Mouse (Mus musculus) urinary bladder, postnatal 4 days (tissue): ENCODE results near the gene Sik1.
A peak's percentile ranks its signal among the peaks of the same experiment; 100 is the strongest.

Experiments
- DNase-seq, 2 experiments: peaks; one replicate each; pipeline ENCODE4 v3.0.0; 2021 to 2022; ENCODE audit warnings: low spot score in 2 of 2

Gene Sik1

DNA sequence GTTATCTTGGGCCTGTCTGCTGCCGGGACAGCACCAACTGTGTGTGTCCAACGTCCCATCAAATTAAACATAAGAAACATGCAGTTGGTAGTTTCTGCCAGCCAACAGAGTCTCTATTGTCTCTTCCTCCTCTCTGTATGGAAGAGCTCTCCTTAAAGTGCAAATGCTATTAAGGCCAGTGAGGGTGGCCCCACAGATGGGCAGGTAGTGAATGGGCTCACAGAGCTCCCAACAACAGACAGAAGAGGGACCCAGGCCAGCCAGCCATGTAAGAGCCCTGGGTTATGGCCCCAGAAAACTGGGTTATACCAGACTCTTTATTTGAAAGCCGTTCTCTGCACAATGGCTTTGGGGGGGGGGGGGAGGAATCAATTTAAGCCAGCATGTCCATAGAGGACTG lies 21.2 kb upstream of the Sik1 start:
- DNase-seq: peak in 1 of 2 experiments; percentile 43

DNA sequence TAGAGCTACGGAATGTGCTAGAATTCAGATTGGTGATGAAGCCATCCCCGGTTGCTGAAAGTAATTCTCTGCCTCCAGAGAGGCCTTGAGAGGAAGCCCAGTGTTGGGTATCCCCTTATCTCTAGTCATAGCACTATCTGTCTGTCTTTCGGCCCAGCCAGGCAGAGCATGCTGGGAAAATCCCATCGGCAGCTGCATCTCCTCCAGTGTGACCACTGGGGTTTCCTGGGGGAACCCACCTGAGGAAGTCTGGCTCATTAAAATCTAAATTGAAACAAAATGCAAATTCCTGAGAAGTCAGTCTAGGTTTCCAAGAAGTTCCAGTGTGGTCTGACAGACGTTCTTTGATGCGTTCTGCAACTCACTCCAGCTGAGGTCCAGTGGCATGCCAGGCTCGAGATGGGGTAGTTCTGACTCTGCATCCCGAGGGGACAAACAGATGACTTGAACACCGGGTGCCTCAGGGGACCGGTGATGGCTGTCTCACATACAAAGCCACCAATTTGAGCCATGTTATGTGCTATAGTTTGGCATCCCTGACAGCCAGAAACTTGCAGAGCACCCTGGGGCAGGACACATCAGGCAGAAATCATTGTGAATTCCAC lies 19.8 kb upstream of the Sik1 start:
- peak; percentile 16 to 55 for DNase-seq

- DNase-seq: peak; percentile 13 to 58
Measured at GRCm38 (mm10) chr17:31874691-31875090, 19.1 kb upstream of the Sik1 start.

- DNase-seq: peak; percentile 21 to 61
Measured at GRCm38 (mm10) chr17:31873973-31874372, 18.4 kb upstream of the Sik1 start.

GRCm38 (mm10) chr17:31873185-31873870 lies 17.7 kb upstream of the Sik1 start:
- DNase-seq: peak; percentile 15 to 45

- peak; percentile 13 to 35 for DNase-seq
Measured at GRCm38 (mm10) chr17:31872826-31873165, 17.2 kb upstream of the Sik1 start.

- DNase-seq: peak; percentile 15 to 58
Measured at GRCm38 (mm10) chr17:31871968-31872825, 16.6 kb upstream of the Sik1 start.

- peak; percentile 17 to 58 for DNase-seq
Measured at GRCm38 (mm10) chr17:31870931-31871421, 15.4 kb upstream of the Sik1 start.

- peak; percentile 13 to 54 for DNase-seq
Measured at GRCm38 (mm10) chr17:31870446-31870845, 14.8 kb upstream of the Sik1 start.

DNA sequence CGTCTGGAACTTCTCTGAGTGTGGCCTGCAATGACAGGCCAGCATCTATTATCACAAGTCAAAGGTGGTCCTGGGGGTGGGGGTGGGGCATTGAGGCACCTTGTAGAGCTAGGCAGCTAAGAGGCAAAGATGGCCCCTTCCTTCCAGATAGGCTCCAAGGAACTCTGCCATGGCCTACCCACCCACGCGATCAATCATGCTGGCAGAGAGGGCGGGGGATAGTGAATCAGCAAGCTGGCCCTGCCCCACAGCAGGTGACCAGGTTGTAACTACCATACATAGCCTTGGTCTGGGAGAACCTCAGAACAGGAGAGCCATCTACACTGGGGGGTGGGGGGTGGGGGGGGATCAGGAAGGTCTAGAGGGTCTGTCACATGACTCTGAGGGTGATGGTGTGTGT lies 12.5 kb upstream of the Sik1 start:
- DNase-seq: no peak

DNA sequence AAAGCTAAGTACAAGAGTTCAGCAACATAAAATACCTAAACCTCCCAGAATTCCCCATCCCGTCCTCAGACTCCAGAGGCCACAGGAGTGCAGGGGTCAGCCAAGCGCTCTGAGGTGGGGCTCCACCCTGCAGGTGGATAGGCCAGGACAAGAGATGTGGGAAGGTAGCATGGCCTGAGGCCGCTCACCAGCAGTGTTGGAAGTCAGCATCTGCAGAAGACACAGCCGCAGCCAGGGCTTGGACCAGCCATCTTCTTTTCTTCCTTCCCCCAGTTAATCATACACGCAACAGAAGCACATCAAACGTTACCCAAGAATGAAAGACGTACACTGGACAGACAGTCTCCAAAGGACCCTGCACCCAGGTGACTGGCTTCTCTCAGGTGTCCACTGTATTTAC lies 11.5 kb upstream of the Sik1 start:
- DNase-seq: peak; percentile 15 to 53

GRCm38 (mm10) chr17:31865636-31866035 lies 10.0 kb upstream of the Sik1 start:
- DNase-seq: peak; percentile 41 to 59

DNA sequence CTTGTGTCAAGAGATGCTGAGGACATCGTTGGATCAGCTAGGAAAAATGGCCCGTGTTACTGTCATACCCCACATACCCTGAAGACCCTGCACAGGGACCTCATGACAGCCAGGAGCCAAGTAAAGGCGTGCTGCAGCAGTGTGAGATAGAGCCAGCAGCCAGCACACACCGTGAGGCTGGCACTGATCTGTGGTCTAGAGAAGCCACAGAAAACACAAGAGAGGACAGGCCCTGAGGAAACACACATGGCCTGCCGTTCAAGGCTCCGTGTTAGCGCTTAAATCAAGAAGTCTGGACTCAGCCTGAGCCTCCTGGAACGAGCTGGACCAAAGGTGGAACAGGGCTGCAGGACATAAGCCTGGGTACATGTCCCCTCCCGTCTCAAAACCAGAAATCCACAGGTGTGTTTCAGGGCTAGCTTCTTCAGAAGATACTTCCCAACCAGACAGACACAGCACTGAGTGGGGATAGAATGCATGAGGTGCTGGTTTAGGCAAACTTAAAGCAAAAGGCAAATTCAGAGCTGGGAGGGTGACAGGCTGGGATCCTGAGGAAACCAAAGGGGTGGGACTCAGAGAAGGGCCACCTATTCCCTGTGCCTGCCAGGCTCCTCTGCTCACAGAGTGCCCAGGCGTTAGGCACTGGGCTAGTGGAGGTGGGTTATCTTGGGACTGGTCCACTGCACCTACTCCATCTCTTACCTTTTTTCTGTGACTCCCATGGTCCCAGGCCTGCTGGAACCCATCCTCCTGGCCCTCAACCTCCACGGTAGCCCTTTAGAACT lies 9.3 kb upstream of the Sik1 start:
- peak; percentile 14 to 54 for DNase-seq

- DNase-seq: peak; percentile 14 to 50
Measured at GRCm38 (mm10) chr17:31863151-31863815, 7.7 kb upstream of the Sik1 start.

DNA sequence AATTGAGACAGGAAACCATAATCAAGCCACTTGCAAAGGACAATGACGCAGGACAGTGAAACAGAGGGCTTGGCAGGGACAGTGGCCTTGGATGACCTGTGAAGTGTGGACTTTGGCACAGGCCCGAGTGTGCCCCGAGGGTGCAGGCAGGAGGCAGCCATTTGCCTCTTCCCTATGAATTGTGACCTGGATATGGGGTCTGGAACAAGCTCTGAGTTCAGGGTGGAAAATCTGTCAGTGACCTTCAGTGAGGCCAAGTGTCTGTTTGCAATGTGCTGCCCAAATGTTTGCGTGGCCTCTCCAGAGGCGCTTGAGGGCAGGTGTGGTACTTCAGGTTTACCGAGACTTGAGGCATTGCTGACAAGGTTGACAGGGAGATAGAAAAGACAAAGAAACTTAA lies 6.5 kb upstream of the Sik1 start:
- peak; percentile 16 to 56 for DNase-seq

- DNase-seq: peak in 1 of 2 experiments; percentile 52
Measured at GRCm38 (mm10) chr17:31861661-31862060, 6.1 kb upstream of the Sik1 start.

GRCm38 (mm10) chr17:31860856-31861255 lies 5.3 kb upstream of the Sik1 start:
- peak in 1 of 2 experiments; percentile 14 for DNase-seq

DNA sequence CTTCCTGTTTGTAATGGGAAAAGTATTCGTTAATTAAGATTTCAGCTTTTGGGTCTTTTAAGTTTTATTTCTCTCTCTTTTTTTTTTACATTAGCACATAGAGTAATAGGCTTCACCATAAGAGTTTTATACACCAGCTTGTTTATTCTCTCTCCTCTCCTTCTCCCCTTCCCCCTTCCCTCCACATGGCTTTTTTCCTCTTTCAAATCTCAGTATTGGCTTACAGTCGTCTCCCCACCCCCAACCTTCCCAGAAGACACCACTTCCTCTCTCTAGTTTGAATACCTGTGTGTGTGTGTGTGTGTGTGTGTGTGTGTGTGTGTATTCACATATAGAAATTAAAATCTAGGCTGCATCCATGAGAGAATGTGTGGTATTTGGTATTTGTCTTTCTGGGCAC lies 3.8 kb upstream of the Sik1 start:
- no peak for DNase-seq

DNA sequence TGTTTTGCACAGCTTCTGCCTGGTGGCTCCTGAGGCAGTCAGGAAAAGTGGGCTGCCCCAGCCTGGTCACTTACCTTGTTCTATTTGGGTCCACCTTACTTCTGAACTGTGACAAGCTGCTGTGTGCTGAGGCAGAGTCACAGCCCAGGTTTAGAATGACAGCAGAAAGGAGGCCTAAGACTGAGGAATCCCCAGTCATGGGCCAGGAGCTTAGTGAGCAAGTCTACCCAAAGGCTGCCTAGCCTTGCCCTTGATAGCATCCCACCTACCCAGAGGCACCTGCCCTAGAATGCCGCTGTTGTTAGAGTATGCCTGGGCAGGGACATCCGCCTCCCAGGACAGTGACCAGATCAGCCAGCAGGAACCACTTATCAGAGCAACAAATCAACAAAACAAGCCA lies 3.2 kb upstream of the Sik1 start:
- DNase-seq: no peak

DNA sequence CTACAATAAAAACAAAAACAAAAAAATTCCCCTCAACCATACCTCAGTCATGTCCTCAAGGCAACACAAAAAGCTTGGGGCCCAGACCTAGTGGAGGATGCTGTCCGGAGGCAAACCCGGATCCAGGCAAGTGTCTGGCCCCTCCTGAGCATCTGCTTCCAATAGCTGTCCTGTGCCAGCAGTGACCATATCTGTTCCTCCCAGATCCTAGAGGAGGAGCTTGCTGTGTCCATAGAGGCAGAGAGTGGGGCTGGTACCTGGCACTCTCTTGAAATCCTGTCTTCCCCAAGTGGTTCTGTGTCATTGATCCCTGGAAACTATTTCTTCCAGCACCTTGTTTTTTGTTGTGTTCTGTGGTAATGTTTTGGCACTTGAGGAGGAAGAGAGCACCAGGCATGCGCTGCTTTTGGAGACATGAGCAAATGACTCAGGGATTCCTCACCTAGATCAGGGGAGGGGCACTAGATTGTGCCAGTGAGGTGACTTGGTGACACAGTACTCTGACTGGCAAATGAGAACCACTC lies 2.4 kb upstream of the Sik1 start:
- DNase-seq: no peak

GRCm38 (mm10) chr17:31857251-31857650 lies 1.6 kb upstream of the Sik1 start:
- no peak for DNase-seq
